Mouse (Mus musculus) brain, embryonic 14.5 days (tissue): ENCODE results near the gene Mettl3.

Experiments
- CTCF ChIP-seq: fragments of 200-500 bp; IDR thresholded peaks from 2 replicates; pipeline ENCODE4 v1.5.1; 2012; ENCODE audit warnings: inconsistent platforms, mild to moderate bottlenecking, moderate library complexity, borderline replicate concordance; ENCODE audit not compliant: insufficient read depth, insufficient read length; ENCODE audit errors: extremely low read depth
- POLR2A ChIP-seq: fragments of 200-500 bp; IDR thresholded peaks from 2 replicates; pipeline ENCODE4 v1.6.1; 2012; ENCODE audit warnings: mild to moderate bottlenecking, inconsistent platforms, borderline replicate concordance; ENCODE audit not compliant: poor library complexity, insufficient read depth, insufficient read length, severe bottlenecking; ENCODE audit errors: extremely low read depth

DNA sequence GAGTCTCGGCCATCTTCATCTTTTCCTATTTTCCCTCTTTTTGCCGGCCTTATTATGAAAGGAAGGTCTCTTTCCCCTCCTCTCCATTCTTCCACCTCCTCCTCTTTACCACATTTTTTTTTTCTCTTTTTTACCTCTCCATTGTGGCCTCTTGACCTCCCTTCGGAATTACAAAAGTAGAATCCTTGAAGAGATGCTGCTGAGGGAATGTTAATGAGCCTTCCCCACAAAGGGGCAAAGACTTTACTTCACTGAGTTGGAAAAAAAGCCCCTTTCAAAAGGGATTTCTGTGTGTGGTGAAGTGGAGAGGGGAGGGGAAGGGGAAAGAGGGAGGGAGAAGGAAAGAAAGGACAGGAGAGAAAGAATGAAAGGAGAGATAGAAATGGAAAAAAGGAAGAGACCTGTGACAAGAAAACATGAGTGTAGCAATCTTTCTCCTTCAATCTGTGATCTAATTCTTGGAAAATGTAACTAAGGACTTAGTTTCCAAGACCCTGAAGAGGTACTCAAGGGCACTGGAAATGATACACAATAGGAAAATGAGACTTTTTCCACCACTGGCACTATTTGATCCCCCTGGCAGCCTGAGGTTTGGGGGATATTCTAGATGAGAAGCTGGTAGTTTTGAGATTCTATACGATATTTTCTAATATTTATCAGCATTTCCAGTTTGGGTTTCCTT is 26.3 kb upstream of the Mettl3 start:
- TF ChIP-seq CTCF (no peak), POLR2A (no peak)
